Mouse (Mus musculus) layer of hippocampus, adult 8-10 months (tissue): ENCODE results near the gene Slc38a8. TPM values are rescaled to one million over a fixed set of nuclear protein-coding genes. Genes with fewer than 3 reads are reported as not detected.

Experiments used
- DNase-seq, 2 experiments: peaks; one replicate each; pipeline ENCODE4 v3.0.0; 2022; ENCODE audit warnings: low spot score in 2 of 2
- total RNA-seq, 4 experiments: library from RNA; stranded (reverse); gene quantifications; 2 replicates each; pipeline ENCODE4 v1.2.4; 2022

Slc38a8 gene
- total RNA-seq, 4 experiments from 2014 or later, result 0.23 to 0.41 (median 0.40) TPM; not detected in 1

DNA sequence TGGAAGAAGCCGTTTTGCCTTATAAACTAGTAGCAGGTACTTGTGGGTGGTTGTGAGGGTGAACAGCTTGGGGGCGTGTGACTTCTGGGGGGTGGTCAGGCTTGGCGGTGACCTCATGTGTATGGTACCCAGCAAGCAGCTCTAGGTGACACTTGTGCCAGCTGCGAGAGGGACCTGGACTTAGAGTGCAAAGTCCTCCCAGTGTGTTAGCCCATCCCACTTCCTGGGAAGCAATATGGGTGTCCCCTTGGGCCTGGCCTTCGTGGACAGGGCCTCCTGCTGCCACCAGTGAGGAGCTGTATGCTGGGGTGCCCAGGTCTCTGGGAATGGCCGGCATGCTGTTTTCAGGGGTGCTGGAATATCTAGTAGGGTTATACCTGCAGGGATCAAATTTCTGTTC lies 62.6 kb downstream of the Slc38a8 start:
- no peak for DNase-seq

- DNase-seq, result no peak
Observed at GRCm38 (mm10) chr8:119437506-119437905, 64.0 kb downstream of the Slc38a8 start.

GRCm38 (mm10) chr8:119436933-119437332 lies 64.6 kb downstream of the Slc38a8 start:
- DNase-seq, result no peak

GRCm38 (mm10) chr8:119436331-119436730 lies 65.2 kb downstream of the Slc38a8 start:
- no peak for DNase-seq

- no peak for DNase-seq
Observed at GRCm38 (mm10) chr8:119435527-119435926, 66.0 kb downstream of the Slc38a8 start.

GRCm38 (mm10) chr8:119434569-119434968 lies 66.9 kb downstream of the Slc38a8 start:
- DNase-seq, result no peak

DNA sequence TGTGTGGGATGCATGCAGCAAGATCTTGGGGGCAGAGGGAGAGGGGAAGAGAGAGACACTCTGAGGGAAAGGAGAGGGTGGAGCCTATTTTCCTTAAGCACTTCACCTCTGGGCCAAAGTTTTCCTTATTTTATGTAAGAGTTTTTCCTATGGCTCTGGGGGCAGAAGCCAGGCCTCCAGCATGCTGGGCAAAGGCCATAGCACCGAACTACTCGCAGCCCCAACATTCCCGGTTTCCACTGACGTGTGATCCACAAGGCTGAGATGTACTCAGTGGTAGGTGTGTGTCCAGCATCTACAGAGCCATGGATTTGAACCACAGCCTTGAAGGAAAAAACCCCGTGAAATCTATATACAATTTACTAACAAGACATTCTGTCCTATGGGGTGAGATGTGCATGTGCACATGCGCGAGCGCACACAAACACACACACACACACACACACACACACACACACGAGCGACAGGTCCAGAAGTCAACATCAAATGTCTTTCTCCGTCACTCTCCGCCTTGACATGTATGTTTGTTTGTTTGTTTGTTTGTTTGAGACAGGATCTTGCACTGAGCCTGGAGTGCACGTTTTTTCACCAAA lies 67.8 kb downstream of the Slc38a8 start, which contains the start of gene Osgin1:
TSS of gene Osgin1 (plus strand) at position 543 of the 593 bp plus-strand sequence.
- no peak for DNase-seq

DNA sequence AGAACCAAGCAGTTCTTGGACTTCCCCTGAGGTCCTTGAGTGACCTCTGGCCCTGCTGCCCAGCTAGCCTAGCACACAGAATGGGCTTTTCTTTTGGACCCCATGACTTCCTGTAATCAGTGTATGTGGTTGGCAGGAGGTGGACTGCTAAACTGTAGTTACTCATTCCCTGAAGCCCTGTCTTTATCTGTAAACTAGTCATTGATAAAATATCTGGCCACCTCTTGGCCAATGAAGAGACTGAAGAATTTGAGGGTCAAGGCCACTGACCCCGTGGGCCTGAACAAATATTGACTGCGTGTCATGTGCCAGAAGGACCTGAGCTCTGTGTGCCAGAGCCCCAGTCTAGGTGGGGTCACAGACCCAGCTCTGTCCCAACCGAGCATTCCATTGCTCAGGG lies 69.1 kb downstream of the Slc38a8 start:
- DNase-seq, result no peak

- DNase-seq, result no peak
Observed at GRCm38 (mm10) chr8:119430690-119431089, 70.8 kb downstream of the Slc38a8 start.

GRCm38 (mm10) chr8:119430250-119430649 lies 71.2 kb downstream of the Slc38a8 start:
- no peak for DNase-seq

Other genes starting within 250 kb of the Slc38a8 start
- 100 to 1,000 TPM; 307 to 316 (median 311) TPM for gene Hsbp1, start 157.2 kb downstream of the Slc38a8 start, total RNA-seq
- 10 to 100 TPM; 26.3 to 28.5 (median 27.2) TPM for gene Mlycd, start 106.8 kb downstream of the Slc38a8 start, total RNA-seq
- 1 to 10 TPM in 2 of 4 experiments, under 1 TPM in 2; 0.22 to 1.2 (median 0.91) TPM for gene Osgin1, start 67.6 kb downstream of the Slc38a8 start, total RNA-seq
- gene Necab2, start 55.0 kb downstream of the Slc38a8 start, total RNA-seq, result 100 to 1,000 TPM; 104 to 119 (median 115) TPM
- gene Mbtps1, start 57.0 kb upstream of the Slc38a8 start, total RNA-seq, result 10 to 100 TPM; 75.6 to 83.8 (median 80.9) TPM
- 10 to 100 TPM; 43.8 to 51.8 (median 49.7) TPM for gene Hsdl1, start 73.5 kb upstream of the Slc38a8 start, total RNA-seq
- gene Dnaaf1, start 73.5 kb upstream of the Slc38a8 start, total RNA-seq, result under 1 TPM; 0.13 to 0.43 (median 0.17) TPM
- 10 to 100 TPM; 10.7 to 11.8 (median 11.5) TPM for gene Taf1c, start 103.5 kb upstream of the Slc38a8 start, total RNA-seq
- gene Adad2, start 111.0 kb upstream of the Slc38a8 start, total RNA-seq, result 1 to 10 TPM in 2 of 4 experiments, under 1 TPM in 2; 0.33 to 1.1 (median 0.71) TPM
- 1 to 10 TPM; 1.7 to 3.8 (median 2.8) TPM for gene Kcng4, start 134.0 kb upstream of the Slc38a8 start, total RNA-seq
- gene Wfdc1, start 164.7 kb upstream of the Slc38a8 start, total RNA-seq, result 1 to 10 TPM; 5.9 to 7.8 (median 7.0) TPM
- gene Atp2c2, start 198.3 kb upstream of the Slc38a8 start, total RNA-seq, result 1 to 10 TPM; 1.9 to 2.4 (median 2.2) TPM